Mouse (Mus musculus) stomach, postnatal 0 days (tissue): ENCODE measurements at regions not wholly inside any gene's neighbourhood (a gene's known extent, or its start where the extent isn't known, plus 50 kb on each side); places are given as distances from the start of the nearest gene placed in this dataset.

ENCODE experiments used
- CTCF ChIP-seq: IDR thresholded peaks from 2 replicates; pipeline ENCODE4 v1.5.1; 2016; ENCODE audit warnings: antibody characterized with exemption, low read depth, mild to moderate bottlenecking, moderate library complexity
- EP300 ChIP-seq: optimal IDR thresholded peaks from 2 replicates; pipeline ENCODE3; 2016; ENCODE audit warnings: antibody characterized with exemption

DNA sequence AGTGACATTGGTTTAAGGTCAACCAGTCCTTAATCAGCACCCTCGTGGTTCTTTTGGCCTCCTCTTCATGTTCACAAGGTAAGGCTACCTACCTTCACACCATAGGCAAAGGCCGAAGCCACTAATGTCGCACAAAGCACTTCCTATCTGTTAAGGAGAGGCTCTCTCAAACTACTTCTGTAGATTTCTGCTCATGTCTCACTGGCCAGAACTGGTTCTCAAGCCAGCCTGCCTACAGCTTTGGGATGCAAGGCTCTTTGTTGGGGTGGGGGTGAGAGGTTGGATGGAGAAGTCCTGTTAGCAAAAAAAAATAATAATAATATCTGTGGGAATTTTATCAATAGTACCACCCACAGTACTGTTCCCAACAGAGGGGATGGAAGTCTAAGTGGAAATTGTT, 71.2 kb downstream of the Tmco5 start:
- TF ChIP-seq CTCF = no peak
- no peak for TF ChIP-seq EP300
